Mouse (Mus musculus) left cerebral cortex, postnatal 36 days (tissue): Measurements from ENCODE around the gene Cacna1b. TPM values are rescaled to one million over a fixed set of nuclear protein-coding genes. Genes with fewer than 3 reads are reported as not detected.

ENCODE experiments used
- DNase-seq, 2 experiments: peaks; one replicate each; pipeline ENCODE4 v3.0.0; 2021 to 2022; ENCODE audit warnings: low spot score in 2 of 2, mixed read lengths in 1 of 2
- intact Hi-C: fragments of 180-260 bp; cut with DNase I; formaldehyde crosslinking; loops from one replicate; pipeline ENCODE4 v1.15.1; 2025
- total RNA-seq, 2 experiments: library from RNA; stranded (reverse); gene quantifications; 2 replicates each; pipeline ENCODE4 v1.2.3; 2021

Cacna1b gene
- total RNA-seq, result 10 to 100 TPM; 85.5 to 96.2 TPM

GRCm38 (mm10) chr2:24763115-24763557, at the start of gene Cacna1b:
Gene Cacna1b, minus strand, starts transcription at chr2:24763152.
- intact Hi-C loops, result loop anchor here (5.0 kb wide), 1 partner anchor 86 kb away; no protein-coding TSS in a partner anchor
- DNase-seq, result peak; percentile 91 to 96

- no peak for DNase-seq
- intact Hi-C loops, result no loop called here
These were observed 46.8 kb upstream of the Cacna1b start for GRCm38 (mm10) chr2:24809746-24810145.

GRCm38 (mm10) chr2:24807691-24808090, 44.7 kb upstream of the Cacna1b start:
- intact Hi-C loops, result no loop called here
- DNase-seq, result no peak

GRCm38 (mm10) chr2:24807036-24807435, 44.1 kb upstream of the Cacna1b start:
- peak; percentile 18 to 31 for DNase-seq
- intact Hi-C loops, result no loop called here

- DNase-seq, result peak; percentile 10 to 20
- intact Hi-C loops, result no loop called here
These were observed 43.2 kb upstream of the Cacna1b start for GRCm38 (mm10) chr2:24806143-24806542.

GRCm38 (mm10) chr2:24805621-24806020, 42.7 kb upstream of the Cacna1b start:
- intact Hi-C loops, result no loop called here
- DNase-seq, result no peak

- intact Hi-C loops, result no loop called here
- no peak for DNase-seq
These were observed 34.0 kb upstream of the Cacna1b start for GRCm38 (mm10) chr2:24796833-24797457.

GRCm38 (mm10) chr2:24787250-24787649, 24.3 kb upstream of the Cacna1b start:
- no peak for DNase-seq
- intact Hi-C loops, result no loop called here

- intact Hi-C loops, result no loop called here
- DNase-seq, result no peak
These were observed 18.3 kb upstream of the Cacna1b start for GRCm38 (mm10) chr2:24781253-24781652.

- DNase-seq, result no peak
- intact Hi-C loops, result no loop called here
These were observed 13.9 kb upstream of the Cacna1b start for GRCm38 (mm10) chr2:24776831-24777230.

GRCm38 (mm10) chr2:24775951-24776587, 13.1 kb upstream of the Cacna1b start:
- intact Hi-C loops, result no loop called here
- no peak for DNase-seq

GRCm38 (mm10) chr2:24774832-24775231, 11.9 kb upstream of the Cacna1b start:
- DNase-seq, result no peak
- intact Hi-C loops, result no loop called here

- intact Hi-C loops, result no loop called here
- DNase-seq, result no peak
These were observed 7.9 kb upstream of the Cacna1b start for GRCm38 (mm10) chr2:24770861-24771260.

- DNase-seq, result peak; percentile 72 to 78
- intact Hi-C loops, result loop anchor here (5.0 kb wide), 1 partner anchor 85 kb away; no protein-coding TSS in a partner anchor
These were observed 449 bp downstream of the Cacna1b start for GRCm38 (mm10) chr2:24762446-24762960.

- DNase-seq, result peak; percentile 73 to 81
- intact Hi-C loops, result loop anchor here (5.0 kb wide), 1 partner anchor 85 kb away; no protein-coding TSS in a partner anchor
These were observed 968 bp downstream of the Cacna1b start for GRCm38 (mm10) chr2:24761923-24762445.

- intact Hi-C loops, result loop anchor here (10.0 kb wide), 1 partner anchor 180 kb away; no protein-coding TSS in a partner anchor
These were observed 7.7 kb downstream of the Cacna1b start for GRCm38 (mm10) chr2:24755276-24755675.

GRCm38 (mm10) chr2:24752599-24752998, 10.4 kb downstream of the Cacna1b start:
- intact Hi-C loops, result loop anchor here (5.0 to 10.0 kb wide), 2 partner anchors 178 to 345 kb away; no protein-coding TSS in a partner anchor
- no peak for DNase-seq

More at GRCm38 (mm10) chr2:24755276-24755675, 7.7 kb downstream of the Cacna1b start:
- peak; percentile 49 for DNase-seq

- intact Hi-C loops, result loop anchor here (5.0 to 10.0 kb wide), 2 partner anchors 175 to 343 kb away; no protein-coding TSS in a partner anchor
- DNase-seq, result no peak
These were observed 12.9 kb downstream of the Cacna1b start for GRCm38 (mm10) chr2:24750051-24750450.

GRCm38 (mm10) chr2:24747878-24748277, 15.1 kb downstream of the Cacna1b start:
- intact Hi-C loops, result no loop called here
- no peak for DNase-seq

- DNase-seq, result no peak
- intact Hi-C loops, result no loop called here
These were observed 23.3 kb downstream of the Cacna1b start for GRCm38 (mm10) chr2:24739701-24740100.
